Mouse (Mus musculus): ENCODE results near the gene Pdcd7.
A peak's percentile ranks its signal among the peaks of the same experiment; 100 is the strongest.
"Not testable (repeated sequence)": the region's sequence is repeated elsewhere in the genome, so short reads cannot be mapped to it uniquely, and the experiment has no call there.

The Pdcd7 gene

DNA sequence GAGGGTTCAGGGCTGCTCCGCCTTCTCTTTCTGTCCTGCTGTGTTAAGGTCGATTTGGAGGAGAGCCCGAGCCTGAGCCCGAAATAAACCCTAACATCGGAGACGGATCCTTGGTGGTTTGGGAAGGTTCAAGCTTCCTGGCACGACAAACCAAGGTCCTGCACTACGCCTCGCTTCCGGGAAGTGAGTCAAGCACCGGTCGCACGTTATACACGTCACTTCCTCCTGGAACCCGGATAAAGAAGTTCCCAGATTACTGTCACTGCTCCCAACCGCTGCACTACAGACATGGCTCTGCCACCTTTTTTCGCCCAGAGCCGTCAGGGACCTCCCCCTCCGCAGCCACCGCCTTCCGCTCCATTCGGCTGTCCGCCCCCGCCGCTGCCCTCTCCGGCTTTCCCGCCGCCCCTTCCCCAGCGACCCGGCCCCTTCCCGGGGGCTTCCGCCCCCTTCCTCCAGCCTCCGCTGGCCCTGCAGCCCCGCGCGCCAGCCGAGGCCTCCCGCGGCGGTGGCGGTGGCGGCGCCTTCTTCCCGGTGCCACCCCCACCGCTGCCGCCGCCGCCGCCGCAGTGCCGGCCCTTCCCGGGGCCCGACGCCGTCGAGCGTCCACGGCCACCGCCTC lies at the start of gene Pdcd7:
Pdcd7 (plus strand) TSS at position 251 of the 622 bp plus-strand sequence.
- peak; percentile 92 for DNase-seq (ENCODE audit: low spot score)

DNA sequence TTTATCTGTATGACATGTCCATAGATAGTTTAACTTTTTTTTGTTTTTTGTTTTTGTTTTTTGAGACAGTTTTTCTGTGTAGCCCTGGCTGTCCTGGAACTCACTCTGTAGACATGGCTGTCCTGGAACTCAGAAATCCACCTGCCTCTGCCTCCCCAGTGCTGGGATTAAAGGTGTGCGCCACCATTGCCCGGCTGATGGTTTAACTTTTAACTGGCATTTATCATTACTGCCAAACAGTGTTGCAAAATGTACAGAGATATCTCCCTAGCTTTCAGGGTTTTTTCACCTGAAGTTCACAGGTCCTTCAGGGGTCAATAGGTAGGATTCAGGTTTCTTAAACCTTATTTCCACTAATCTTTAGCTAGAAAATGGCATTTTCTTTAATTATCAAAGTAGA lies 48.8 kb upstream of the Pdcd7 start:
- no peak for DNase-seq (ENCODE audit: low spot score)

- no peak for DNase-seq (ENCODE audit: low spot score)
Measured at GRCm38 (mm10) chr9:65298761-65299160, 47.1 kb upstream of the Pdcd7 start.

GRCm38 (mm10) chr9:65299650-65300049 lies 46.3 kb upstream of the Pdcd7 start:
- no peak for DNase-seq (ENCODE audit: low spot score)

- no peak for DNase-seq (ENCODE audit: low spot score)
Measured at GRCm38 (mm10) chr9:65302327-65302983, 43.4 kb upstream of the Pdcd7 start.

GRCm38 (mm10) chr9:65303586-65303985 lies 42.3 kb upstream of the Pdcd7 start:
- DNase-seq (ENCODE audit: low spot score) = no peak

DNA sequence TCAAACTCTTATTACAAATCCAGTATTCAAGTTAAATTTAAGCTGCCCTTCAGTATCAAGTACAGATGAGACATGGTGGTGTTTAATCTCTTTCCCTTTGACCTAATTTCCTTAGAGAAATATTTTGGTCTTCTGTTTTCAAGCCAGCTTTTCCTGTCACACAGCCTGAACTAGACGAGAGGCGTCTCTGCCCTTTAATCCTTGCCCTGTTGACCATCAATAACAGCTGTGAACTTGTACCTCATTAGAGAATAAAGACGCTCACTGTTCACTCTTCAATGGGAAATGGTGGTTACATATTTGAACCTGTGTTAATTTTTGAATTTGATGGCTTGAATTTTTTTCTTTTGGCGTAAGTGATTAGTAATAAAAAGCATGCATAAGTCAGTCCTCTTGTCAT lies 41.6 kb upstream of the Pdcd7 start:
- no peak for DNase-seq (ENCODE audit: low spot score)

DNA sequence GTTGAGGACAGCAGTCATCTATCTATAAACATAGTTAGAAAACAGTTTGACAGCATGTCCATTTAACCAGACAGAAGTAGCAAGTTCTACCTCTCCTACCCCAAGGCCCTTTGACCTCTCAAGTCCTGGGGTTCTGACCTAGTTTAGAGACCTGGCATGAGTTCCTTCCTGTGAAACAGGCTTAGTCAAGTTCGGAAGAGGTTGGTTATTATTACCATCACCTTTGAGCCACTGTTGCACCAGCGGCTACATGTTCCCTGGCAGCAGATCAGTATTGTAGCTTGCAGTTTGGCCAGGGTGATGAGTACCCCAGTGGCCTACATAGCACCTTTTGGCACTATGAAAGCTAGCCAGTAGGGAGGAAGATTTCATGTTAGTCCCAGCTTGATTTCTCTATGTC lies 39.2 kb upstream of the Pdcd7 start:
- DNase-seq (ENCODE audit: low spot score) = no peak

DNA sequence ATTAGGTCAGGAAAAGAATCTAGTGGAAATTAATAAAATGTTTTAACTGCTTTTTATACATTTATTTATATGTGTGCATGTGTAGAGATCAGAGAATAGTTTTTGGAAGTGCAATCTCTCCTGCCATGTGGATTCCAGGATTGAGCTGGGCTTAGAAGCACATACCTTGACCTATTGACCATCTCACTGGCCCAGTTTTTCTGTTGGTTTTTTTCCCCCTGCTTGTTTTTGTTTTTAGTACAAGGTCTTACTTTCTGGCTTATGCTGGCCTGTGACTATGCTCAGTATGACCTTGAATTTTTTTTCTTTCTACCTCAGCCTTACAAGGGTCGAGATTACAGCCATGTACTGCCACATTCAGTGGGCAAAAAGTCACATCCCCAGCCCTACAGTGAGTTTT lies 37.9 kb upstream of the Pdcd7 start:
- DNase-seq (ENCODE audit: low spot score) = no peak

- DNase-seq (ENCODE audit: low spot score) = no peak
Measured at GRCm38 (mm10) chr9:65312669-65313357, 33.1 kb upstream of the Pdcd7 start.

DNA sequence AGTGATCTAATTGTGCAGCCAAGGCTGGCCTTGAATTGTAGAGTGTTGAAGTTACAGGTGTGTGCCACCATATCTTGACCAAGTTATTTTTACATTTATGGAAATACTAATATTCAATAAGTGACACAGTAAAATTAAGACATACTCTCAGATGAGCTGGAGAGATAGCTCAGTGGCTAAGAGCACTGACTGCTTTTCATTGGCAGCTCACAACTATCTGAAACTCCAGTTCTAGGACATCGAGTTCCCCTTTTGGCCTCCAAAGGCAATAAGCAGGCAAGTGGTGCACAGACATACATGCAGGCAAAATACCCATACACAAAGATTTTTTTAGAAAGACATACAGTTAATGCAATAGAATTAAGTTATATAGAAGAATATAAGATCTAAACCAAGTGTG lies 32.1 kb upstream of the Pdcd7 start:
- no peak for DNase-seq (ENCODE audit: low spot score)

DNA sequence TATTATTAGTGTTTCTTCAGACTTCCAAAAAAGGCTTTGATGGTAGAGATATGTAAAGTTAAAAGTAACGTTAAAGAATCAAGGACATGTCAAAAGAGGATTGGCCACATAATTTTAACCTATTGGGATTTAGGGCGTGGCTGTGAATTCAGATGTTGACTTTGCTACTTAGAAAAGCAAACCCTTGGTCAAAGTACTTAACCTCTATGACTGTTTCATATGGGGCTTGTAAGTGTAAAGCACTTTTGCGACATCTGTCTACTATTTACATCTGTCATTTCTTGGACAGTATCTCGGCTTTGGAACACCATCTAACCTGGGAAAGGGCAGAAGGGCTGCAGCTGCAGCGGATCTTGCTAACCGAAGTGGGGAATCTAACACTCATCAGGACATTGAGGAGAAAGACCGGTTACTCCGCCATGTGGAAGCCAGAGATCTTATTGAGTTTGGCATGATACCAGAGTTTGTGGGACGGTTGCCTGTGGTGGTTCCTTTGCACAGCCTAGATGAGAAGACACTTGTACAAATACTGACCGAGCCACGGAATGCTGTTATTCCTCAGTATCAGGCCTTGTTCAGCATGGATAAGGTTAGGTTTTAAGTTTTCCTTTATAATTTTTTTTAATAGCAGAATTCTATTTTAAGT lies 23.5 kb upstream of the Pdcd7 start:
- DNase-seq (ENCODE audit: low spot score) = no peak

GRCm38 (mm10) chr9:65325971-65326370 lies 19.9 kb upstream of the Pdcd7 start:
- no peak for DNase-seq (ENCODE audit: low spot score)

DNA sequence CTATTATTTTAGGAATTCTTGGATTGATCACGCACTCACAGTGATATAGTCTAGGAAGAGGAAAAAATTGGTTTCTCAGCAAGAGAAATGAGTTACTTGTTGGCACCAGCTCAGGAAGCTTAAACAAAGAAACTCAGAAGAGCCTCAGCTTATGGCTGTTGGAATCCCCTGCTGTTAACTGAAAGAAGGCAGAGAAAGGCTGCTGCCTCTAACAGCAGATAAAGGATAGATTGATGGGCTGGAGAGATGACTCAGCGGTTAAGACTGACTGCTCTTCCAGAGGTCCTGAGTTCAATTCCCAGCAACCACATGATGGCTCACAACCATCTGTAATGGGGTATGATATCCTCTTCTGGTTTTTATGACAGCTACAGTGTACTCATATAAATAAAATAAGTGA lies 18.5 kb upstream of the Pdcd7 start:
- no peak for DNase-seq (ENCODE audit: low spot score)

DNA sequence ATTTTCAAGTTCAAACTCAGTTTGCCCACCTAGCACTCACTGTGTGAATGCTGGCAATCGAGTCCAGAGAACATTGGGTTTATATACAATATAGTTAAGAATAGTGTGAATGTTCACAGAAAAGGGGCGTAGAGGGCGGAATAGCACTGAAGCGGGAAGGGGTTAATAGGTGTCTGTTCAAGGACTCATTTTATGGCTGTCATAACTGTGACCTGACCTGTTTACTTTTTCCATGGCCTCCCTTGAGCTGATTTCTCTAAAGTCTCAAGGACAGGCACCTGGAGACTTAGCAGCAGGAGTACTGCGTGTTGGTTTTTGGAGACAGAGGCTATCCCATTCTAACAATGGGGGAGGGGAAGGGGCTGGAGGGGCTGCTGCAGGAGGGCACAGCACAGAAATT lies 11.9 kb upstream of the Pdcd7 start:
- DNase-seq (ENCODE audit: low spot score) = no peak

DNA sequence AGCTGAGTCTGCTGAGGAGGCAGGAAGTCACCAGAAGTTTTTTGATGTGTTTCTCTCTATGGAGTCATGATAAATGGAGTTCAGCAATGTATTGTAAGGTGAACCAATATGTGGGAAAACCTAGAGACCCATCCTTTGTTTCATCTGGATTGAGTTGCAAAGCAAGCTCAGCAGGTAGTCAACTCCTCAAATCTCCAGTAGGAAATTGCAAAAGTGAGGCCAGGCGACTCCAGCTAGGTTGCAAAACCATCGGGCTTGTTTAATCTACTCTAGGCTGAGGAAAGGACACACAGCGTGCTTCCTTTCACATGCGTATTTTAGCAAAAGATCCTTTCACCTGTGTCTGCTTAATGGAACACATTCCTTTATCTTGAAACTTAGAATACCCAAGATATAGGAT lies 6.8 kb upstream of the Pdcd7 start:
- DNase-seq (ENCODE audit: low spot score) = no peak

- no peak for DNase-seq (ENCODE audit: low spot score)
Measured at GRCm38 (mm10) chr9:65340414-65340813, 5.5 kb upstream of the Pdcd7 start.

GRCm38 (mm10) chr9:65345439-65345838 lies 465 bp upstream of the Pdcd7 start:
- not testable (repeated sequence) for DNase-seq (ENCODE audit: low spot score)

- DNase-seq (ENCODE audit: low spot score) = no peak
Measured at GRCm38 (mm10) chr9:65346476-65347111, 690 bp downstream of the Pdcd7 start.

DNA sequence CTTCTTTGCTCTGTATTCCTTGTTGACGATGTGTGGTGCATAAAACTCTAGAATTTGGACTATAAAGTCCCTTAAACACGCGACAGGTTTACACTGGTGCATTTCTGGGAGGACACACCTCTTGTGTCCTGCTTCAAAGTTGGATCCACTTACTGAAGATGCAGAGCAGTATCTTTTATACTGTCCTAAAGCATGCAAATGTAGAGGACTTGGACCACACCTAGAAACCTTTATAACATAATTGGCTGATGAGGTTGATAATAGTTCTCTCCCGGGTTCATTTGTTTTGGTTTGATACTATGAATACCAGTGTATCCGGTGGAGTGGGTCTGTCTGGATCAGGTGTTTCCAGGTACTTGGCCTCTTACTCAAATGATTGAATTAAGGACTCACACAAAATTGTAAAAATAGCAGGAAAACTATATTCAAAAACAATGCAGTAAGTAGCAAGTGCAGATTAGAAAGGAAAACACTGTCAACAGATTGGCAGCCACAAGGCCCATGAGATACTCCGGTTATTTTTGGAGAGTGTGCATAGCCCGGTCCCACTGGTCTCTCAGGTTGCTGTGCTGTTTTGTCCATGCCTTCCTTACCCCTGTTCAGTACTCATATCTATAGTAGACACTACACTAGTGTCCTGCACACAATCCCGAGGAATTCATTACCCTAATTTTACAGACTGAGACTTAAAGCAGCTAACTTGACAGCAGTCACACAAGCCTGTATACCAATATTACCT lies 1.4 kb downstream of the Pdcd7 start:
- no peak for DNase-seq (ENCODE audit: low spot score)

DNA sequence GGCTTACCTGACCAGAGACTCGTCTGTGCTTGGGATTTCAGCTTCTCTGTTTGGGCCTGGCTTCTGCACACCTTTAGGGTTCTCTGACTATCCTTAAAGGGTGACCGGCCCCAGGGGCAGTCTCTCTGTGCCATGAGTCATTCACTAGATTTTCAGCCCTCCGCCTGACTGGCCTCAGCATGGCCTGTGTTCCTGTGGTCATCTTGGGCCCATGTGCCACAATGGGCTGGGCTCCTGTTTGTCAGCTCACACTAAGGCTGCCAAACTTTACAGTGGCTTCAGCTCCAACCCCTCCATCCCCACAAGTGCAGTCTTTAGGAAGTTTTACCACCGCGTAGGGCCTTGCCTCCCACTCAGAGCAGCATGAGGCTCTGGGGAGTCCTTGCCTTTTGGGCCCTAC lies 7.3 kb downstream of the Pdcd7 start:
- DNase-seq (ENCODE audit: low spot score) = no peak

DNA sequence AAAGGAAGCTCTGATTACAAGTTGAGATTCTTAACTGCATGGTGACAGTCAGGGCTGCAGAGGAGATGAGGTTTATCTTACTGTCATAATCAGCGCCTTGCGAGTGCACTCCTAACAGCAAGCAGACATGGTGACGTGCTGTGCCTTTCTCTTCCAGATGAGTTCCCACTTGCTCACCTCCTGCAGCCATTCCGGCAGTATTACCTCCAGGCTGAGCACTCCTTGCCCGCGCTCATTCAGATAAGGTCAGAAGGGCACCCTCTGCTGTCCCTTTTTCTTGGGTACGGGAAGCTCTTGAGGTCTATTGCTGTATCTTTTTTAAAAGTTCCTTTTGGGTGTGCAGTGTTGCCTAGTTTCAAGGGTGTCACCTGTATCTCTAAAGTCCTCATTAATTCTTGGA lies 10.7 kb downstream of the Pdcd7 start:
- DNase-seq (ENCODE audit: low spot score) = no peak
